Mouse (Mus musculus) brain, adult 2 months (tissue): ENCODE measurements at regions not wholly inside any gene's neighbourhood (a gene's known extent, or its start where the extent isn't known, plus 50 kb on each side); places are given as distances from the start of the nearest gene placed in this dataset.

Source experiments
- DNase-seq: peaks from one replicate; pipeline ENCODE4 v3.0.0; 2011; ENCODE audit warnings: low read depth, low spot score

DNA sequence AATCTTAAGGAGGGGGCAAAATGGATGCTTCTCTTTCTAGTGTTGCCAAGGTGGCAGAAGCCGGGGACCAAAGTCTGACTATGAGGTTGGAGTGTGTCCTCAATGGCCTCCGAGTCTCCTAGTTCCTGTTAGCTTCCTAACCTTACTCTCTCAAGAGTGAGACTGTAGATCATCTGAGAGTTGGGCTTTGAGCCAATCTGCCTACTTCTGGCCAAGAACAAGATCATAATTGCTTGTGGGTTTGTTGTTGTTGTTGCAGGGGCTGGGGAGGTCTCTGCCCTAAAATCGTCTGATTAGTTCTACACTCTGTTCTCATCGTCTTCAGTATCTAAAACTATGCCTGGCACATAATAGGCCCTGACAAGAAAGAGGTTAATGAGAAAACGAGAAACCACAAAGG lies 110.8 kb upstream of the Syt6 start:
- DNase-seq, result no peak

- DNase-seq, result no peak
Measured at GRCm38 (mm10) chr3:103464729-103465128, 110.3 kb upstream of the Syt6 start.

DNA sequence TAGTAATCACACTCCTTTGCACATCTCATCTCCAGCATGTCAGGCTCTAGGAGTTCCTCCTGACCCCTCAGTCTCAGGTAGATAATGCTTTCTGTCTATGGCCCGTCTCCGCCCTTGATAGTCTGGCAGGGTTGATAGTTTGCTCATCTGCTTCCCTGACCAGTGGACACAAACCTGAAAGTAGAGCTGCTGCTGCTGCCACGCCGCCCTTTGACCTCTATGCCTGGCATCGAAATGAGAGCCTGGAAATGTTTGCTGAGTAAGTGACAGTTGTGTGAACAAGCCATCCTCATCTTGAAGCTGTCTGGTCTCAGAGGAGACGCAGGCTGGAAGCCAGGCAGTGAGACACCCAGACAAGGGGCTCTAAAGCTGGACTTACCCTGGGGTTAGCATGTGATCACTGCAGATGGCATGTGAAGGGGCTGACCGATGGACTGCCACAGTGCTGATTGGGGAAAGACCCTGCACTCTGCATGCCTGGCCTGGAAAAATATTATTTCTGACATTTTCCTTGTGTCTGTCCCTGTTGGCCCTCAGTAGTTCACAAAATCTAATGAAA lies 109.8 kb upstream of the Syt6 start:
- no peak for DNase-seq

DNA sequence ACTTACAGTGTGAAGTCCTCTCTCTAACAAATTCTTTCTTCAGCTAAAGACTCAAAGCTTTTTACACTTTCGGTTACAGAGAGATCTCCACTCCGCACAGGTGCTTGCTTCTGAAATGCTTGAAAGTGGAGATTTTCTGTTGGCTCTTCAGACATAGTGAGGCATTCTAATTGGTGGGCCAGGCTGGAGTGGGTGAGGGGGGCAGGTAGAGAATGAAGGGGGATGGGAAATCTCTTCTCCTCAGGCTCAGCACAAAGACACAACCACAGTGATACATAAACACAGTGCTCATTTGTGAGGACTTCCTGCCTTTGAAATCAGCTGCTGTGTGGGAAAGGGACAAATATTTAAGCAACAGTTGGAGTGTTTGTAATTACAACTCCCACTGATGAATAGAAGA lies 109.1 kb upstream of the Syt6 start:
- peak; percentile 22 for DNase-seq

- no peak for DNase-seq
Measured at GRCm38 (mm10) chr3:103470586-103471400, 104.2 kb upstream of the Syt6 start.

DNA sequence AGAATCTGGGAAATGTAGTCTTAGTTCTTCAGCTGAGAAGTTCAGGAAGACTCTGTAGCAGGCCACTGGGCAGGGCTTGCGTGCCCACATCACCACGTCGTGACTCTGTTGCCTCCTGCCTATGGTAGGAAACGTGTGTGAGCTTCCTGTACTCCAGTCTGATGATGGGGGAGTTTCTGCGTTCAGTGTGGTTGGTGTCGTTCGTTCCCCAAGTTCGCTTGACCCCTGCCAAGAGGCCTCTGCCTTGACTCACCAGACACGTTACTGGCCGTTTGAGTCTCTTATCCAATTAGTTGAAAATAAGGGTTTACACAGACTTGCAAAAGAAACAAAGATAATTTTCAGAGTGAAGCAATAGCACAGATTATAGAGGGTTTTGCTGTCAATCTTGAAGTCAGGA lies 102.4 kb upstream of the Syt6 start:
- no peak for DNase-seq

GRCm38 (mm10) chr3:103473336-103473735 lies 101.7 kb upstream of the Syt6 start:
- no peak for DNase-seq

- no peak for DNase-seq
Measured at GRCm38 (mm10) chr3:103479845-103480543, 95.0 kb upstream of the Syt6 start.

GRCm38 (mm10) chr3:103480676-103481075 lies 94.4 kb upstream of the Syt6 start:
- no peak for DNase-seq

GRCm38 (mm10) chr3:103483316-103483715 lies 91.7 kb upstream of the Syt6 start:
- DNase-seq, result peak; percentile 96

- DNase-seq, result peak; percentile 66
Measured at GRCm38 (mm10) chr3:103483762-103484161, 91.3 kb upstream of the Syt6 start.

DNA sequence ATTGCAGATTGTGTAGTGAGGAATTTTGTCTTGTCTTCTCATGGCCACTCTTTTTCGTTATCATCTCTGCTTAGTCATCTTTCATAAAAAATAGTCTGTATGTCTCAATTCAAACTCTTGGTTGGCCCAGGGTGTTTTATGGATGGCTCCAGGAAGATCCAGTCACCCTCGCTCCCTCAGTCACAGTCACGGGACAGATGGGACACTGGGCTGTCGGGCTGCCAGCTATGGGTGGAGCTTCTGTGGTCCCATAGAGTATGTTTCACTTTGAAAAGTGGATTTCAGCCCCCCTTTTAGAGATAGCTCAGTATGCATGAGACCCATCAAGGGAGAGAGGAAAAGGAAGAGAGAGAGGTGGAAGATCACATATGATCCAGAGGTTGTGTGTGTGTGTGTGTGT lies 85.2 kb upstream of the Syt6 start:
- DNase-seq, result no peak

GRCm38 (mm10) chr3:103490966-103491365 lies 84.1 kb upstream of the Syt6 start:
- no peak for DNase-seq

DNA sequence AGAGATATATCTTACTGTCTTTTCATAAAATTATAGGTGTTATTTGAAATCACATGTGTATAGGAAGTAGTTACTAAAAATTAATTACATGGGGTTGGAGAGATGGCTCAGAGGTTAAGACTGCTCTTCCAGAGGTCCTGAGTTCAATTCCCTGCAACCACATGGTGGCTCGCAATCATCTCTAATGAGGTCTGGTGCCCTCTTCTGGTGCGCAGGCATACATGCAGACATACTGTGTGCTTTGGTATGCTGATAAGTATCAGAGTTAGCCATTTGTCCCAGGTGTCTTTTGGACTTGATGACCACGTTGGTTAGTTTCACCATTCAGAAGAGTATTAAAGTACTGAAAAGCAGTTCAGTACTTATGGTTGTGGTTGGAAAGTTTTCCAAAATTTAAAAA lies 82.8 kb upstream of the Syt6 start:
- DNase-seq, result no peak

- no peak for DNase-seq
Measured at GRCm38 (mm10) chr3:103493623-103494022, 81.4 kb upstream of the Syt6 start.

GRCm38 (mm10) chr3:103494043-103494442 lies 81.0 kb upstream of the Syt6 start:
- DNase-seq, result no peak

DNA sequence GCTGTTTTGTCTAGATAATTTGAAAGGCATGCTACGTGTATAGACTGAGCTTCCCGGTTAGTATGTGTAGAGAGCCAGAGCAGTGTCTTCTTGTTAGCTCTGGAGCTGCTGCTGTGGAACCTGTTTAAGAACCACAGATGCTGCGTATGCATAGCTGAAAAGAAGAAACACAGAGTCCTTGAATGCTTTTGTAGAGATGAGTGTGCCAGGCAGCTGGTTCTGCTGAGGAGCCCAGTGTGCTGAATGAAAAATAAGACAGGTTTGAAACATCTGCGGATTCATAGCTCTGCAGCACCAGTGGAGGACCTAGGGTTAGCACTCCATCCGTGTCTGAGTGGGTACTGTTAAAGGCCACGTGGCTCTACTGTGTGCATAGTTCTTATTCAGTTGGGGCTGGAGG lies 78.9 kb upstream of the Syt6 start:
- DNase-seq, result peak; percentile 43

GRCm38 (mm10) chr3:103496683-103497082 lies 78.3 kb upstream of the Syt6 start:
- DNase-seq, result peak; percentile 71

DNA sequence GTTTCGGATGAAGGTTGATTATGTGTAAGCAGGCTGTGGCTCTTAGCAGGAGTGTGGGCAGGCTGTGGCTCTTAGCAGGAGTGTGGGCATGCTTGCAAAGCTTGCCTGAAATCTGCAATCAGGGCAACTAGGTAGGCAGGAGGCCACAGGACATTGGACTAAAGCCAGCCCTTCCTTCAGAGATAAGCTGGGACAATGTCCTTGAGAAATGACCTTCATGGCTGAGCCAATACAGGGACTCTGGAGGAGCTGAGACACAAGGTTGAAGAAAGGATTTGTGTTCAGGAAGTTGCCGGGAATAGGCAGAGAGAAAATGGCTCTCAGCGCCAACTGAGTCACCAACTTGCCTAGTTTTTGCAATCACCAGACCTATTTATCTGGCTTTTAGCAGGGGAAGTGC lies 77.3 kb upstream of the Syt6 start:
- peak; percentile 20 for DNase-seq

DNA sequence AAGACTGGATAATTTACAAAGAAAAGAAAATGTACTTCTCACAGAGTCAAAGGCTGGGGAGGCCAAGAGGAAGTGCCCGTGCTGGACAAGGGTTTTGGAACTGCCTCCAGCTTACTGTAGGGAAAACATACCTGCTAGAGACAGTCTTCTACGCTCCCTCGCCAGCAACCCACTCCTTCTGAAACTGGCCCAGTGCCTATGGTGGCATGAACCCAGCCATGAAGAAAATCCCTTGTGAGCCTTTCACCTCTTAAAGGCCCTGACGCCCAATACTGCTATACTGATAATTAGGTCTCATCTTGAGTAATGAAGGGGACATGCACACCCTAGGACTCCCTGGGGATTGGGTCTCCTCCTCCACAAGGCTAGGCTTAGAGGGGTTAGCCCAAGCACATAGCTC lies 76.6 kb upstream of the Syt6 start:
- no peak for DNase-seq

DNA sequence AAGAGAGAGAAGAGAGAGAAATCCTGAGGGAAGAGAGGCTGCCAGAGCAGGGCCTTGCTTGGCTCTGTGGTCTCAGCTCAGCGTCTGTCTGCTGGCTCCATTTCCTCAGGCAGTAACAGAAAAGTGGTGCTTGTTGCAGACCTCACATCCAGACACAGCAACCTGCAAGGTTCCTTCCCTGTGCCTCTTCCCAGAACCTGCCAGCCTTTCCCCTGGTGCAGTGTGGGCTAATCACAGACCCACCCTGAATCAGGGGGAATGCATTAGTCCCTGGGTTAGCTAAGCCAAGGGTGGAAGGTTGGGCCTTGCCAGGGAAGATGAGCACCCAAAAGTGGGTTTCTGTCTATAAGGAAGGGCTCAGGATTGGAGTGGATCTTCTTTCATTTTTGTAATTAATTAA lies 75.2 kb upstream of the Syt6 start:
- DNase-seq, result no peak

GRCm38 (mm10) chr3:103500366-103500765 lies 74.7 kb upstream of the Syt6 start:
- no peak for DNase-seq

GRCm38 (mm10) chr3:103504160-103504559 lies 70.9 kb upstream of the Syt6 start:
- no peak for DNase-seq
